In the genomic region with DNA sequence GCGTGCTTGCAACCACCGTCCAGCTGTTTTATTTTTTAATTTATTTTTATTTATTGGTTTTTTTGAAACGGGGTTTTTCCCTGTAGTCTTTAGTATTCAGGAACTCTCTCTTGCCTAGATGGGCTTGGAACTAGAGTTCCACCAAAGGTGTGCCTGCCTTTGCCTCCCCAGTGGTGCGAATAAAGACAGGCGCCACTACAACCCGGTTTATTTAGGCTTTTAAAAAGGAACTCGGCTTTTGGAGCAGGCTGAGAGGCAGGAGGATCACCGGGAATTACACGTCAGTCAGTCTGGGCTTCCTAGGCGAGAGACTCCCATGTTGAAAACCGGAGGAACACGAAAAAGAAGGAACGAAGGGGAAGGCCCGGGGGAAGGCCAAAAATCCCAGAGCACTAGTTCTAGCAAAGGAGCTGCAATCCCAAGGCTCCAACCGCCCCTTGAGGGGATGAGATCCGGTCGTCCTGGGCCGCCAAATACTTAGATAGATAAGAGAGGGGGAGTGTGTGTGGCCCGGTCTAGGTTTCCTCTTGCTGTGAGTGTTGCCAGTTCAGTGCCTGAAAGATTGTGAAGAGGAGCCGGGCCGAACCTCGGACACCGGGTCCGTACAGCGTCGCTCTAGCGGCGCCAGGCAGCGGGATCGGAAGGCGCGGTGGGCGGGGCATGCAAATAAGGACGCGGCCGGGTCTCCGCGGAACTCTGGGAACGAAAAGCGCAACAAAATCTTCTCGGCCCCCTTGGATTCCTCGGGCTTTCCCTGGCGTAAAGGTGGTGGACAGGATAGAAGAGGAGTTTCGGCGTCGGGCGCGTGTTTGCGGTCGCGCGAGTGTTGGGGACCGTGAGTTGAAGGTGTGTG, we compare ENCODE assay signal across 7 mouse cellular contexts. TPM values are rescaled to one million over a fixed set of nuclear protein-coding genes. Genes with fewer than 3 reads are reported as not detected.
DNase-seq lines count a peak whose midpoint lies in the region; ATAC-seq and TF ChIP-seq lines count a peak whose summit lies in the region.
"Not testable (repeated sequence)": the region's sequence is repeated elsewhere in the genome, so short reads cannot be mapped to it uniquely, and the experiment has no call there.

No protein-coding gene starts in this region.

- not testable (repeated sequence) for H3K4me1 ChIP-seq in embryonic facial prominence, embryonic 12.5 days; limb, embryonic 11.5 days (ENCODE audit: control insufficient read depth, insufficient read depth, low read length); midbrain, embryonic 12.5 days; small intestine, adult 2 months (ENCODE audit: control insufficient read depth, insufficient read depth, insufficient read length, low read length)

- peak; percentile 57 for ATAC-seq in embryonic facial prominence, embryonic 12.5 days (ENCODE audit: insufficient number of reproducible peaks, insufficient read depth, low FRiP score, low TSS enrichment)
- peak; percentile 56; the same call in 1 of the 2 replicates for ATAC-seq in limb, embryonic 11.5 days (ENCODE audit: insufficient number of reproducible peaks, low FRiP score, low TSS enrichment, low read depth)
- ATAC-seq in midbrain, embryonic 12.5 days (ENCODE audit: low FRiP score, low read depth) = peak; percentile 72

- peak overlapping the region; percentile 77 for H3K27ac ChIP-seq in embryonic facial prominence, embryonic 12.5 days
- H3K27ac ChIP-seq in limb, embryonic 11.5 days (replicated peaks; ENCODE audit: low read depth, low read length) = peak overlapping the region; percentile 73; the same call in 1 of the 2 replicates
- H3K27ac ChIP-seq in midbrain, embryonic 12.5 days (replicated peaks) = peak overlapping the region; percentile 77
- H3K27ac ChIP-seq in small intestine, adult 2 months (ENCODE audit: insufficient read depth, low read depth, low read length) = not testable (repeated sequence)

- H3K9ac ChIP-seq in embryonic facial prominence, embryonic 12.5 days = peak overlapping the region; percentile 36; the same call in 1 of the 2 replicates
- H3K9ac ChIP-seq in limb, embryonic 11.5 days (ENCODE audit: low read length) = peak overlapping the region; percentile 50
- peak overlapping the region; percentile 49 for H3K9ac ChIP-seq in midbrain, embryonic 12.5 days (replicated peaks)

- not testable (repeated sequence) for H3K27me3 ChIP-seq in embryonic facial prominence, embryonic 12.5 days; limb, embryonic 11.5 days (ENCODE audit: control insufficient read depth, insufficient read depth, low read length); midbrain, embryonic 12.5 days; small intestine, adult 2 months (ENCODE audit: control insufficient read depth, insufficient read depth, low read length)

- DNase-seq in adrenal gland, postnatal 14 days = peak; percentile 89
- DNase-seq in heart, adult 18-20 months = peak; percentile 83 to 87
- DNase-seq in kidney, adult 18-20 months = peak; percentile 85
- DNase-seq in limb, embryonic 11.5 days (ENCODE audit: low spot score) = peak; percentile 83

- not testable (repeated sequence) for TF ChIP-seq CTCF in small intestine, adult 2 months (IDR thresholded peaks at IDR 0.05; ENCODE audit: extremely low read depth, insufficient read length, insufficient replicate concordance, low read depth, low read length)

- not testable (repeated sequence) for H3K9me3 ChIP-seq in embryonic facial prominence, embryonic 12.5 days; limb, embryonic 11.5 days (ENCODE audit: control insufficient read depth, low read length); midbrain, embryonic 12.5 days

- WGBS in embryonic facial prominence, embryonic 12.5 days = 6% methylated on average over 53 of the region's 53 CpGs
- WGBS in limb, embryonic 11.5 days = 5% methylated on average over 50 of the region's 53 CpGs
- 5% methylated on average over 50 of the region's 53 CpGs for WGBS in midbrain, embryonic 12.5 days
- WGBS in small intestine, adult 2 months = 6% methylated on average over 53 of the region's 53 CpGs

- TF ChIP-seq POLR2A in small intestine, adult 2 months (IDR thresholded peaks at IDR 0.05; ENCODE audit: low read depth, low read length) = not testable (repeated sequence)

- H3K4me2 ChIP-seq in embryonic facial prominence, embryonic 12.5 days (replicated peaks) = peak overlapping the region; percentile 44
- H3K4me2 ChIP-seq in limb, embryonic 11.5 days (ENCODE audit: low read depth, severe bottlenecking) = peak overlapping the region; percentile 40
- H3K4me2 ChIP-seq in midbrain, embryonic 12.5 days (replicated peaks) = peak overlapping the region; percentile 48

- H3K36me3 ChIP-seq in embryonic facial prominence, embryonic 12.5 days; limb, embryonic 11.5 days (ENCODE audit: control insufficient read depth, insufficient read depth, low read length); midbrain, embryonic 12.5 days; small intestine, adult 2 months (ENCODE audit: control insufficient read depth, insufficient read depth, low read length): not testable (repeated sequence)

- H3K4me3 ChIP-seq in embryonic facial prominence, embryonic 12.5 days = peak overlapping the region; percentile 28
- peak overlapping the region; percentile 27 for H3K4me3 ChIP-seq in limb, embryonic 11.5 days (ENCODE audit: low read depth, low read length)
- H3K4me3 ChIP-seq in midbrain, embryonic 12.5 days = peak overlapping the region; percentile 39
- peak overlapping the region; percentile 64 for H3K4me3 ChIP-seq in small intestine, adult 2 months (ENCODE audit: low read depth, low read length)

RNA-seq across cellular contexts. Expression of gene Rdm1, which starts 14.1 kb away (rescaled TPM):
- 22.9 and 26.6 TPM in 2 replicates for total RNA-seq in adrenal gland, postnatal 14 days (2021)
- polyA plus RNA-seq in embryonic facial prominence, embryonic 12.5 days (2016; fragmentation: Nextera tagmentation; extraction: Ambion mirVana) = 44.1 and 51.1 TPM in 2 replicates
- total RNA-seq in heart, adult 18-20 months (2021) = 10 to 100 TPM; 43.7 to 52.3 TPM
- 30.0 and 31.0 TPM in 2 replicates for polyA plus RNA-seq in limb, embryonic 11.5 days (2014; fragmentation: Nextera tagmentation; extraction: Ambion mirVana)
- polyA plus RNA-seq in midbrain, embryonic 12.5 days (2016; fragmentation: Nextera tagmentation; extraction: Ambion mirVana) = 41.9 and 48.9 TPM in 2 replicates
- polyA plus RNA-seq in small intestine, adult 2 months (2012; rRNA removed) = 6.3 and 12.4 TPM in 2 replicates

RNA-seq across cellular contexts. Expression of gene Arl4d, which starts 24.3 kb away (rescaled TPM):
- 12.6 and 15.6 TPM in 2 replicates for total RNA-seq in adrenal gland, postnatal 14 days (2021)
- polyA plus RNA-seq in embryonic facial prominence, embryonic 12.5 days (2016; fragmentation: Nextera tagmentation; extraction: Ambion mirVana) = 3.9 and 5.2 TPM in 2 replicates
- 10 to 100 TPM; 19.6 to 22.5 TPM for total RNA-seq in heart, adult 18-20 months (2021)
- polyA plus RNA-seq in limb, embryonic 11.5 days (2014; fragmentation: Nextera tagmentation; extraction: Ambion mirVana) = 1.7 TPM in 2 replicates
- 6.5 and 8.4 TPM in 2 replicates for polyA plus RNA-seq in midbrain, embryonic 12.5 days (2016; fragmentation: Nextera tagmentation; extraction: Ambion mirVana)
- polyA plus RNA-seq in small intestine, adult 2 months (2012; rRNA removed) = 7.6 and 27.9 TPM in 2 replicates

RNA-seq across cellular contexts. Expression of gene Gm11634, which starts 42.0 kb away (rescaled TPM):
- not detected in 2 replicates for total RNA-seq in adrenal gland, postnatal 14 days (2021)
- not detected in 2 replicates for polyA plus RNA-seq in embryonic facial prominence, embryonic 12.5 days (2016; fragmentation: Nextera tagmentation; extraction: Ambion mirVana)
- total RNA-seq in heart, adult 18-20 months (2021) = not detected
- not detected in 2 replicates for polyA plus RNA-seq in limb, embryonic 11.5 days (2014; fragmentation: Nextera tagmentation; extraction: Ambion mirVana)
- polyA plus RNA-seq in midbrain, embryonic 12.5 days (2016; fragmentation: Nextera tagmentation; extraction: Ambion mirVana) = not detected in 2 replicates
- not detected in 2 replicates for polyA plus RNA-seq in small intestine, adult 2 months (2012; rRNA removed)

RNA-seq across cellular contexts. Expression of gene Tmem106a, which starts 59.0 kb away (rescaled TPM):
- total RNA-seq in adrenal gland, postnatal 14 days (2021) = 9.6 and 11.0 TPM in 2 replicates
- 2.4 and 2.9 TPM in 2 replicates for polyA plus RNA-seq in embryonic facial prominence, embryonic 12.5 days (2016; fragmentation: Nextera tagmentation; extraction: Ambion mirVana)
- total RNA-seq in heart, adult 18-20 months (2021) = 1 to 10 TPM; 3.2 to 5.9 TPM
- 0.67 and 1.3 TPM in 2 replicates for polyA plus RNA-seq in limb, embryonic 11.5 days (2014; fragmentation: Nextera tagmentation; extraction: Ambion mirVana)
- polyA plus RNA-seq in midbrain, embryonic 12.5 days (2016; fragmentation: Nextera tagmentation; extraction: Ambion mirVana) = 3.4 and 4.5 TPM in 2 replicates
- 57.2 and 171 TPM in 2 replicates for polyA plus RNA-seq in small intestine, adult 2 months (2012; rRNA removed)
